Mouse (Mus musculus): Measurements from ENCODE around the gene Ano10.
"Not testable (repeated sequence)": the region's sequence is repeated elsewhere in the genome, so short reads cannot be mapped to it uniquely, and the experiment has no call there.

The Ano10 gene

GRCm38 (mm10) chr9:122294242-122294881 is at the start of gene Ano10:
TSS of gene Ano10 (minus strand) at chr9:122294423.
- peak; percentile 100 for DNase-seq (ENCODE audit: extremely low spot score)

GRCm38 (mm10) chr9:122343399-122343798 is 49.2 kb upstream of the Ano10 start:
- DNase-seq (ENCODE audit: extremely low spot score): no peak

- no peak for DNase-seq (ENCODE audit: extremely low spot score)
Measured at GRCm38 (mm10) chr9:122339972-122340371, 45.7 kb upstream of the Ano10 start.

- DNase-seq (ENCODE audit: extremely low spot score): no peak
Measured at GRCm38 (mm10) chr9:122337510-122337931, 43.3 kb upstream of the Ano10 start.

GRCm38 (mm10) chr9:122336677-122337076 is 42.5 kb upstream of the Ano10 start:
- no peak for DNase-seq (ENCODE audit: extremely low spot score)

- no peak for DNase-seq (ENCODE audit: extremely low spot score)
Measured at GRCm38 (mm10) chr9:122328199-122328598, 34.0 kb upstream of the Ano10 start.

- no peak for DNase-seq (ENCODE audit: extremely low spot score)
Measured at GRCm38 (mm10) chr9:122325996-122326395, 31.8 kb upstream of the Ano10 start.

GRCm38 (mm10) chr9:122322356-122322755 is 28.1 kb upstream of the Ano10 start:
- DNase-seq (ENCODE audit: extremely low spot score): no peak

- DNase-seq (ENCODE audit: extremely low spot score): no peak
Measured at GRCm38 (mm10) chr9:122320626-122321025, 26.4 kb upstream of the Ano10 start.

GRCm38 (mm10) chr9:122316562-122316961 is 22.3 kb upstream of the Ano10 start:
- no peak for DNase-seq (ENCODE audit: extremely low spot score)

GRCm38 (mm10) chr9:122315501-122315900 is 21.3 kb upstream of the Ano10 start:
- DNase-seq (ENCODE audit: extremely low spot score): no peak

GRCm38 (mm10) chr9:122314942-122315341 is 20.7 kb upstream of the Ano10 start:
- no peak for DNase-seq (ENCODE audit: extremely low spot score)

- DNase-seq (ENCODE audit: extremely low spot score): no peak
Measured at GRCm38 (mm10) chr9:122314386-122314785, 20.2 kb upstream of the Ano10 start.

- DNase-seq (ENCODE audit: extremely low spot score): not testable (repeated sequence)
Measured at GRCm38 (mm10) chr9:122313128-122313527, 18.9 kb upstream of the Ano10 start.

- DNase-seq (ENCODE audit: extremely low spot score): no peak
Measured at GRCm38 (mm10) chr9:122312296-122312990, 18.2 kb upstream of the Ano10 start.

- DNase-seq (ENCODE audit: extremely low spot score): no peak
Measured at GRCm38 (mm10) chr9:122311051-122311760, 17.0 kb upstream of the Ano10 start.

GRCm38 (mm10) chr9:122310613-122311049 is 16.4 kb upstream of the Ano10 start:
- peak; percentile 87 for DNase-seq (ENCODE audit: extremely low spot score)

GRCm38 (mm10) chr9:122309013-122309980 is 15.1 kb upstream of the Ano10 start:
- no peak for DNase-seq (ENCODE audit: extremely low spot score)

- no peak for DNase-seq (ENCODE audit: extremely low spot score)
Measured at GRCm38 (mm10) chr9:122305302-122305701, 11.1 kb upstream of the Ano10 start.

GRCm38 (mm10) chr9:122296169-122296568 is 1.9 kb upstream of the Ano10 start:
- DNase-seq (ENCODE audit: extremely low spot score): no peak

GRCm38 (mm10) chr9:122295396-122295795 is 1.2 kb upstream of the Ano10 start:
- no peak for DNase-seq (ENCODE audit: extremely low spot score)

GRCm38 (mm10) chr9:122293865-122294241 is 370 bp downstream of the Ano10 start:
- no peak for DNase-seq (ENCODE audit: extremely low spot score)
